Mouse (Mus musculus): Measurements from ENCODE around the gene Nabp1. TPM values are rescaled to one million over a fixed set of nuclear protein-coding genes. Genes with fewer than 3 reads are reported as not detected.

Nabp1 gene
- 10 to 100 TPM; 27.4 to 27.9 TPM for total RNA-seq (2021)
- long read RNA-seq, experiment 1, transcript Nabp1-202 (6 exons, 708 nt), result minor isoform, 5 of 20 reads
- long read RNA-seq, experiment 1, transcript Nabp1-201 (6 exons, 2,838 nt), result major isoform, 6 of 20 reads
- long read RNA-seq, experiment 1, partial matches to known transcripts, result 0 of 20 reads
- long read RNA-seq, experiment 1, other reads (novel, unspliced or antisense), result 5 of 20 reads
- long read RNA-seq, experiment 2, partial matches to known transcripts, result 1 of 9 reads
- long read RNA-seq, experiment 2, other reads (novel, unspliced or antisense), result 0 of 9 reads

DNA sequence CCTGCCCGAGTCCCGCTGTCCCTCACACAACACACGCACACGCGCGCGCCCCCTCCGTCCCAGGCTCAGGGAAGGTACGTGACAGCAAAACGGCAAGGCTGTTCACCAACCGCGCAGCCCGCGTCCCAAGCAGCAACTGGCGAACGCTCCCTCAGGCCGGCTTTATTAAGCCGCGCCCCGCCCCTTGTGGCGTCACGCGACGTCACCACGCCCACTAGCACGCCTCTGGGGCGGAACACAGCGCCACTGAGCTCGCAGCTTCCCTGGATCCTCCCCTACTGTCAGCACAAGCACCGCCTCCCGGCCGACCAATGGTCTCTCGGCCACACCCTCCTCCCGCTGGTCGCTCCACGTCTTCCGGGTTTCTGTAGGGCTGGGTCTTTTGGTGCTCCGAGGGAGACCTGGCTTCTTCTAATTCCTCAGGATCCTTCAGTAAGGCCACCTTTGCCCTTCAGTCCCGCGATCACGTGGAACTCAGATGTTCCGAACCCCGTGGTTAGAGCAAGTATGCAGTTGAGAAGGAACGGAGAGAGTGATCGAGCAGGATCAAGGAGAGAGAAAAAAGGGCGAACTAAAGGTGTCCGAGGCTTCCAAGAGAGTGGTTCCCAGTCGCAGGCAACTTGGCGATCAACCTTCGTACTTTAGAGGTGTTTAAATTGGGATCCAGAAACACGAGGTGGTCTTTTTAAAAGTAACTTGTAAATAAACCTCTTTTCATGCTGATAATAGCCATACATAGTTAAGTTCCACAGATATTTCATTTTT is at the start of gene Nabp1:
Gene Nabp1 (minus strand): TSS at position 164 of the 765 bp plus-strand sequence.
- DNase-seq, result peak; percentile 100

DNA sequence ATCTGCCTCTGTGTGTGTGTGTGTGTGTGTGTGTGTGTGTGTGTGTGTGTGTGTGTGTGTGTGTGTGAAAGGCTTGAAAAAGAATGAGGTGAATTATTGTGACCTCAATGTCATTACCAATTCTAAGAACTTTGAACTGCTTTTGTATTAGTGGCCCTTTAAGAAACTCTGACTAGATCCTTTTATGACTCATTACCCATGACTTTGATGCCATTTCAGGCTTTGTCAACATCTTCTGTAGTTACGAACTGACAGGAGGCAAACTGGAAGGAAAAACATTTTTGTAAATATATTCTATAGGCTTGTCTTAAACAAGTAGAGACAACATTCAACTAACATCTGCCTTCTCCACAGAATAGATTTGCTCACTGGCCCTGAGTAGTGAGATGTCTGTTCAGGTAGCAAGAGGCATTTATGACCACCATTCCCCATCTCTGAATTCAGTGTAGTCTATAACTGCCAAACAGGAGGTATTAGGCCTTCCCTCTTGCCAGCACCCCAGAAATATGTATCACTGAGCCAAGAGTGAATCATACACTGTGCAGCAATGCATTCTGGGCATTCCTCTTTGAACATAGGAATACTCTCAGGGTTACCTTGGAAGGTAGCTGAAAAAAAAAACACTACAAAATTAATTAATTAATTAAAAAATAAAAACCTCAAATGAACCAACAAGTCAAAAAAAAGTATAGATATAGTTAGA is 47.5 kb upstream of the Nabp1 start:
- no peak for DNase-seq

DNA sequence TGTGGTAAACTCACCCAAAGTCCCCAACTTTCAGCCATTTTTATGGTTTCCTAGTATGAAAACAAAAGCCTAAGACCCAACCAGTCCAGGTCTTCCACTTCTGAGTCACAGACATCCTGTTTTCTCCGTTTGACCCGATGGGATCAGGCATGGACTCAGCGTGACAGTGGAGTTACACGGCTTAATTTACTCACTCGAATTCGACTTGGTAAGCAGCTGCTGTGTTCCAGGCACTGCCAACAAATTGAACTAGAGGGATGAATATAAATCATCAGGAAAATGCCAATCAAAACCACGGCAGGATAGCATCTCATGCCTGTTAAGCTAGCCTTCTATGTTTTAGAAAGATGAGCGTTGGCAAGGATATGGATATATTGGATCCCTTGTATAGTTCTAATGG is 43.4 kb upstream of the Nabp1 start:
- DNase-seq, result no peak

DNA sequence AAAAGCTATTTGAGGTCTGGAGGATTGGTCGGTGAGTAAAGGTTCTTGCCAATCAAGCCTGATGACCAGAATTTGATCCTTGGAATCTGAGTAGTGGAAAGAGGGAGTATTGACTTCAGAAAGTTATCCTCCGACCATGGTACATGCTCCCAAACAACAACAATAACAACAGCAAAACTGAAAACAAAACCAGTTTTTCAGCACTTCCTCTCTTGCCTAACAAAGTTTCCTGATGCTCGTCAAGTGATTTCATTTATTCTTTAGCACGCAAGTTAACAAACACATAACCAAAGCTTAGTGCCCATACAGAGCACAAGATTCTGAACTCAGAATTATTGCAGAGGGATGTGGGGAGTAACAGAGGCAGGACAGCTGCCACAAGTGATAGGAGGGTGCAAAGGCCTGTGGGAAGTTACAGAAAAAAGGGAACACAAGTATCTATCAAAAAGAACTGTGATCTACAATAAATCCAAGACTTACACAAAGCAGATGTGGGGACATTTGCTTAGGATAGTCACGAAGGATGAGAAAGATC is 42.1 kb upstream of the Nabp1 start:
- no peak for DNase-seq

DNA sequence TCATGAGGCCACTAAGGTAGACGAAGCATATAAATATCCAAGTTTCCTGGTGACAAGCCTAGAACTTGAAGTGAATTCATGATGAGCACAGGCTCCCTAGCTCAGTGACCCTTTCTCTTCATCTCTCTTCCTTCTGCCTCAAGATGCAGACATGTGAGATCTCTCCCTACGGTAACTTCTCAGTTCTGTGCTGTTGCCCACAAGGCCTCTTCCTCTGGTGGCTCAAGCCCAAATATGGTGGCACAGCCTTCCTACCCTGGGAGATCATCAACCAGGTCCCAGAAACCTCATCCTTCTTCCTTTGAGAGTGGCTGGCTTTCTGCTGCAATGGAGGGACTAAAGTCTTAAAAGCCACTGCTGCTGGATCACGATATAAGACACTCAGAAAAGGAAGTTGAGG is 40.9 kb upstream of the Nabp1 start:
- no peak for DNase-seq

DNA sequence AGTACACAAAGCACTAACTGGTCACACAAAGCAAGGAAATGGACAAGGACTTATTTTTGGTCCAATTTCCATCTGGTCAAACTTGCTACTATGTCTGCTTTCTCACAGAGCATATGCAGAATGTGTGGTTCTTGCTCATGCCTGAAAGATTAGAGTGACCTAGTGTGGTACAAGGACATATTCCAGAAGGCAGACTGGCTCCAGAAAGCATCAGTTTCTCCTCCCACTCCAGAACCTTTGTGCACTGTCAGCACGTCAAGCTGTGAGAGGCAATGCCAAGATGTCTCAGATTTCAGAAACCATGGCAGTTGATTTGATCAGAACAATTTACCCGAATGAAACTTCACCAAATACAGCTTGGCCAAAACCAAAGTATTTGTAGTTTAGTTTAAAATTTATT is 37.4 kb upstream of the Nabp1 start:
- DNase-seq, result no peak

DNA sequence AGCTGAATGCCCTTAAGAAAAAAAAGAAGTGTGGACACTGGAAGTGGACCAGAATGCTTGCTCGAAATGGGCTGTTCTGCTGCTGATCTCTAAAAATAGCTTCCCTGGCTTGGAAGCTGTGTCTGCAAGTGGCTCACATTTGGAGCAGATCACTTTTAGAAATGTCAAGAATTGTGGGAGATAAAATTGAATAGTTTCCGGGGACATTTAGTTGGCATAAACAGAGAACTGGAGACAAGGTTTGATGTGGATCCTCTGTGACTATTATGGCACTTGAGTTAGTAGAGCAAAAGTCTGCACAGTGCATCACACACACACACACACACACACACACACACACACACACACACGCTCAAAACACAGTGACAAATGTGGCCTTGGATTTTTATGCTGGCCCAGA is 36.8 kb upstream of the Nabp1 start:
- DNase-seq, result peak; percentile 26

DNA sequence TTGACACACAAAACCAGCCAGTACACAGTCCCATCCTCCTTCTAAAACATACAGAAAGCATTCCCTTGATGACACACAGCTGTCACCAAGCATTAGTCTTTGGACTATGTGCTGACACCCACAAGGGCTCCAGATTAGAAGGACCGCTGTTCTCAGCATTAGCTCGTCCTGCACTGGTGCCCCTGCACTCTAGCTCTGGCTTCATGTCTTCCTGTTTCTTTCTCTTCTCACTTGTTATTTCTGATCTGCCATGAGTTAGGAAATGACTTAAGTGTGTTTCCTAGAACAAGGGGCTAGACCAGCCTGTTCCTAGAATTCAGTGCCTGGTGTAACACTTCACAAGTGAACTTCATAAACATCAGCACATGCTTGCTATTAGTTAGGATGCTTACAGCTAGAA is 36.2 kb upstream of the Nabp1 start:
- DNase-seq, result no peak

DNA sequence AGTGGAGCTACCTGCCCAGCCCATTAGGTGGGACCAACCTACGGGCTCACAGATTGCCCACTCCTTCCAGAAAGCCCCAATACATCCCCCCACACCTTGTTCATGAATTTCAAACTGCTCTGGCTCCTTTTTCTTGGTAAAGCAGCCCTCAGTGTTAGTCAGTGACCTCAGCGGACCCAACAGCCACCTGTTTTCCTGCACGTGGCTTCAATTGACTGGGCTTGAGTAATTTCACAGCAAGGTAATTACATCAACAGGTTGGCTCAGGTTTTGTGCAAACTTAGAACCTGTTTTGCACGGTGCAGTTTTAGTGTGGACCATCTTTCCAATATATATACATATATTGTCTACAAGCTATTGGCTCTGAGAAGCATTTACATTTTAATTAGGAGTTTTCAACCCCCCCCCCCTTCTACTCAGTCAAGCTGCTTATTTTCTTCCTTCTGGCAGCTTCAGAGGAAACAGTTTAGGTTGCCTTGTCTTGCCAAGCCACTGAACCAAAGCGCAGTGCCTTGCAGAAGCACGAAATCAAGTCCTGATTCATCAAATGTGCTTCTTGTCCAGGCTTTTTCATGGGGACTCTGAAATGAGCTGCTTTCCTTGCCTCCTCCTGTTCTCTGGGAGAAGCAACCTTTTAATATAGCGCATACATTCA is 35.0 kb upstream of the Nabp1 start:
- DNase-seq, result no peak

DNA sequence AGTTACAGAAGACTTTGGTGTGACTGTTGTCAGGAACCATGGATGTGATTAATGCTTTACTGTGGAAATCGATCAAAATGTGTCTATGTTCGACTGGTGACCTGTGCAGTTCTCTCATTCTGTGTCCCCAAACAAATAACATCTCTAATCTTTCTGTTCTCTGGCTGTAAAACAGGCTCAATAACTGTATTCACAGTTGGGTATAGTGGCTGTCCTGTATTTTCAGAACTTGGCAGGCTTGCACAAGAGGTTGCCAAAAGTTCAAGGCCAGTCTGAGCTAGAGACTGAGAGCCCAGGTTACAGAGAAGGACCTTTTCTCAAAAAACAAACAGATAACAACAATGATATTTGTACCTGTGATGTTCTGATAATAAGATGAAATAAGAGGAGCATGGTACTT is 34.1 kb upstream of the Nabp1 start:
- peak; percentile 40 for DNase-seq

DNA sequence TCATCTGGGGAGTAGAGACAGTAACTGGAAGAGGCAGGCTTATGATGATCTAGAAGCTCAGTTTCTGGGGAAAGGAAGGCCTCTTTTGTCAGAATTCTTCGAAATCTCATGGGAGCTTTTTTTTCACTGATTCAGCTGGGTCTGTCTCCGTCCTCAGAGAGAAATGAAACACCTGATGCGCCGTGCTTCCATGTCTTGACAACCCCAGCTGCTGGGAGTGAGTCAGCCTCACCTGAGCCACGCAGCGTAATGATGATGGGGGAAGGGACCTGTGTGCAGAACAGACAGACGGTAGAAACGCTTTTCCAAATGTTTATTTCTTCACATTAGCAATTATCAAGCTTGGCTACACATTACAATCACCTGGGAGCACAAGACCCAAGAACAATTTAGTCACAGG is 31.6 kb upstream of the Nabp1 start:
- DNase-seq, result no peak

DNA sequence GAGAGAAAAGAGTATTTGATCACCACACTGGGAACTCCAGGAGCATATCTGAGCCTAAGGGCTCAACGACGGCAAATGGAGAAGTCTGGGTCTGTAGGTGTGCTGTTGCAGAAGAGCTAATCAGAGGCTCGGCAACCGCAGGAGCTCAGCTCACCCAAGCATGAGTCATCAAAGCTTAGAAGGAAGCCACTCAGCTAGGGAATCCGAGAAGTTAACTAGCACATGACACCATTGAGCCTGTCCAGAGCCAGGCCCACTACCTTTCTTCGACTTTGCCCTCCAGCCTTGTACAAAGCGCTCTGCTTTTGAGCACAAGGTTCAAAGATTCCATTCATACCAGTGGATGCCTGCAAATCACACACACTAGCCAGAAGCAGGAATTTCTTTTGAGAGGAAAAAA is 30.9 kb upstream of the Nabp1 start:
- DNase-seq, result no peak

DNA sequence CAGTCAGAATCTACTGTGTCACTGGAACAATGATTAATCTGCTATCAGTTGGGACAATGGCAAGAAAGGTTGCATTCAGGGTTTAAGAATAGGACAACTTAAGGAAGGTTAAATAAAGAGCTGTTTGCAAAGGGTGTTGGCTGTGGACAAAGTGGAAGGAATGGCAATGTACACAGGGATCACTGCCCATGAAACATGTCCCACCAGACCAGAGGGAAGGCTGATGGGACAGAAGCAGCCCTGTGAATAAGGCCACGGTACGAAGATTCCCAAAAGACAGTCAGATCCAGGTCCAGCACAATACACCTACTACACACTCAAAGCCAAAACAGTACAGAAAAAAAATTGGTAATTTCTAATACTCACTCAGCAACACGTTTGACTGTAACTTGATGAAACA is 30.3 kb upstream of the Nabp1 start:
- DNase-seq, result no peak

DNA sequence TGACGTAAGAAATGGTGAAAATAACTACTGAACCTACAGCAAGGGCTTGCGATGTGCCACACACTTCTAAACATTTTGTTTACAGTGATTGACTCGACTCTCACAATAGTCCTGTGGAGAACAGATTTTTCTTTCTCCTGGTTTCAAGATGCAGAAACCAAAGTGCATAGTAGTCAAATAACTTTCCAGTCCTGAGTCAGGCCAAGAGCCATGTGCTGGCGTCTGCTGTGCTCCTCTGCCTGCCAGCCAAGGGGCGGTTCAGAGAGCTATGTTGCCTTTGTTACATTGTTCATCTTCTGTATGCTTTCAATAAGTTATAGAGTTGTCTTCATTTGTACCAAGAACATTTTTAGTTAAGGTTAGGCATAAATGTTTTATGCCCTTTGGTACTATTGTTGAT is 29.2 kb upstream of the Nabp1 start:
- no peak for DNase-seq

DNA sequence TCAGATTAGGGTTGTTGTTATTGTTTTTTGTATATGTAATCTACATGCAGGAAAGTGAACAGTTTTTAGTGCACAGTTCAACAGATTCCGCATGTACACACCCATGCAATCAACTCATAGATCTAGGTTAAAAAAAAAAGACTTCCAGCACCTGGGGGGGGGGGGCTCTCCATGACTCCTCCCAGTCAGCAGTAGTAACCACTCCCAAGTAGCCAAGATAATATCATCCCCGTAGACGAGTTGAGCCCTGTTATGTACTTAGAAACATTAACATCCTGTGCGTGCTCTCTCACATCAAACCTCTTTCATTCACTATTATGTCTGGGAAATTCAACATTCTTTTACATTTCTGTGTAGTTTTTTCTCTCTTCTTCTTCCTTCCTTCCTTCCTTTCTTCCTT is 28.0 kb upstream of the Nabp1 start:
- no peak for DNase-seq

DNA sequence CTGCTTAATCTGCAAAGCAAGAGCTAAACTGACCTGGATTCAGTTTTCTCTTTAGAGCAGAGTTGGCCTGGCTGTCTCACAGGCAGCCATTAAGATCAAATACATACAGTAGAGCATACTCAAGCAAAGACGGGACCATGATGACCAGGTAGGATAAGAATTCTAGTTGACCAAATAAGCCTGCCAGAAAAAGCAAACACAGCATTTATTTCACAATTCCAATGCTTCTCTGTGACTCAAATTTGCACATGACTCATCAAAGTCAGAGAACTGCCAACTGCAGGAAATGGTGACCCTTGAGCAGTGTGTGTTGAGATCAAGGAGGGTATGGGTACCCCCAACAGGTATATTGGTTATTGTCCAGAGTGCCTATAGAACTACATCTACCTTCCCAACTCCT is 27.4 kb upstream of the Nabp1 start:
- DNase-seq, result no peak

DNA sequence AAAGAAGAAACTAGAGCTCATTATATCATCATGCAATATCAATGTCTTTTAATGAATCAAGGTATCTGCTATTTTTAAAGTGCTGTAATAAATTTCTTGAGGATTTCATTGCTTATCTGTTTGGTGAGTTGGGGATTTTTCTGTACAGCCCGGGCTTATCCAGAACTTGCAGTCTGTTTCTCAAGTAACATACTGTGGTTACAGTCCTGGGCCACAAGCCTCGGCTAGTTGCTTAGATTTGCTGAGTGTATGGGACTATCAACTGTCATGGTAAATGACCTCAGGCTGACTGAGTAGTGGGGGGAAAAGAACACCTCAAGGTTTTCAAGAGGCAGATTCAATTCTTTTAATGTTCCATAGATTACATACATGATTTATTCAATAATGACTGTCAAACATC is 24.8 kb upstream of the Nabp1 start:
- no peak for DNase-seq

DNA sequence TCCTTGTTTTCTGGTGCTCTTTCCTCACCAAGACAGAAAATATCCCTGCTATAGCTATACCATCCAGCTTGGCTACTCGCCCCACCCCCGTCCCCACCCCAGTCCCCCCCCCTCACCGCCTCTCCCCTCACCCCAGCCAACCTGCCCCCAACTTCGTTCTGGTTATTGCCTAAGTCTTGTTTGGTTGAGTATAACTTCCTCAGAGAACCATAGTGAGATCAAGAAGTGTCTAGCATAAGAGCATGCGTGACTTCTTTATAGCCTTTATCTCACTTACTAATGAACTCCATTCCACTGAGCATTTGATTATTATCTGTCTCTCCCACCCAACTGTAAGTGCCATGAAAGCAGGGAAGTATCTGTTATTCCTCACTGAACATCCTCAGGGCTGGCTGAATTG is 24.1 kb upstream of the Nabp1 start:
- DNase-seq, result no peak

DNA sequence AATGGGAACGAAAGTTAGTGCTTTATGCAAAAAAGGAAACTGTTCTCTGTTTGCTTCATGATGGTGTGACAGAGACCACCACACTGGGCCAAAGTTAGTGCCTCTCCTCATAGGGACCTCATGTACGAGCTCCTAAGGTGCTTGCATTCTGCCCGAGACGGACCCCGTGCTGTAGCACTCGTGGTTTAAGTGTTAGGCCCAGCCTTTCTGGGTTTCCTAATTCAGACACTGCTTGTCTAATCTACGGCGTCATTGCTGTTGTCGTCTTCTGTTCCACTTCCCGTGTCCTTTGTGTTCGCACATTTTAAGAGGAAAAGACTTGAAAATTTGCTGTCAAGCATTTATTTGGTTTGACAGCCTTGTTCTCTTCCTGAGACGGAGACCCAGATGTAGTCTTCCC is 23.0 kb upstream of the Nabp1 start:
- no peak for DNase-seq

DNA sequence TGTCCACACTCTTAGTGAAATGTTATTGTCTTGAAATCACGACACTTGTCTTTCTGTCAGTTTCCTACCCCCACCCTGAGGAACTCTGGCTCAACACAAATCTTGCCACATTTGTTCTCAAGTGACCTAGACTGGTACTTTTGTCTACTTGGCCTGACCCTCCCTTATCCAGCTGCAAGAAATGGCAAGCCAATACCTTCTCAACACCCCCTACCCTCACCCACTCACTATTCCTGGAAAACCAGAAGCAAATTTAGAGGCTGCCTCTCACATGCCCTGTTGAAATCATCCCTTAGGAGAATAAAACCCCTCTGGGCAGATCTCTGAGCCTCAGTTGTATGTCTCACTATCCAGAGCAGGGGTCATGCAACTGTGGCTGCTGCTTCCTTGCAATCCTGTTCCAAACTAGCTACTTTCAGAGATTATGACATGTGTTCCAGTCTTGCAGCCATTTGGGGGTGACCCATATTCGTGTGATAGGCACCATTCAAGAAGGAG is 20.4 kb upstream of the Nabp1 start:
- DNase-seq, result peak; percentile 56

DNA sequence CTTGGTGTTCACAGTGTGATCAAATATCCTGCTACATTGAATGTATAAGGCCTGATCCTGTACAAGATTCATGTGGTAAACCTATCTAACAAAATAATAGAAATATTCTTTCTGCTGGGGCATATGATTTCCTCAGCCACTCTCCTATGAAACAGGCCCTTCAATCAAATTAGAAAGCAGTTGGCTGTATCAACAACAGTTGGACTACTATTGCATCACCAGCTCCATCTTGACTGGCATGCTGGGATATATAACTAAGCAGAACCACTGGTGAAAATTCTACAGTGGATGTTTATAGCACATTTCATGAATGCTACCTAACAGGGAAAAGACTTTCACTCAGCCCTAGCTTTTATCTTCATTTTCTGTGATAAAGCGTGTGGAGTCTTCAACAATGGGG is 17.9 kb upstream of the Nabp1 start:
- DNase-seq, result no peak

DNA sequence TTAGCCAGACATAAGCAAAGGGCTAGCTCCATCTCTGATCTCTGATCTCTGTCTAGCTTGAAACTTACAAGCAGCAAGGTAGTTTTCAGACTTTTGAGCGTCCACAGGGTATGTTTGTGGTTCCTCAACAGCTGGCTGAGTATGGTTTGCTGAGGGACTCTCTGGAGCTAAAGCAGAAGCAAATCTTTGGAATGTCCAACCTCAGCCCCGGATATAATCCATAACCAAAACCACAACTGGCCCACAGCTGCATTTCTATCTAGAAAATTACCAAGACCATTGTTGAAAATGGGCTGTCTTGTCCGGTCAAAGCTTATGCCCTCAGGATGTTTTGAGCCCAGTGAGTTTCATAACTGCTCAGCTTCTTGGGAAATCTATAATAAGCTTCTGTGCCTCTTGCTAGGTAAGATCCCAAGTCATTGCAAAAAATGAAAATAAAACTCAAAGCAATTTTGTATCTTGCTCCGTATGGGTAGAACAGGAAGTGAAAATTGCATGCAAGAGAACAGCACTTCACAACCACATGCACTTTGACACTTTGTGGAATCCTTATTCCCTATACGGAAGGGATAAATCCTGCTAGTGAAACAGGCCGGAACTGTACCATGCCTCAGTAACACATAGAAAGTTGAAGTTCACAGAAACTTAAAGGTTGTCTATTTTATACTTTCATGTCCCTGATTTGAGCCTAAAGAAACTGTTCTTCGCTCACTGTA is 15.5 kb upstream of the Nabp1 start:
- DNase-seq, result no peak
